Mouse (Mus musculus): ENCODE data around the gene Ccnf.

- TF ChIP-seq POLR2A (IDR thresholded peaks at IDR 0.05; ENCODE audit: control insufficient read depth, low read depth, low read length) (no peak), CTCF (IDR thresholded peaks at IDR 0.05; ENCODE audit: control insufficient read depth, insufficient read depth, insufficient replicate concordance, low read depth, low read length) (no peak)
Measured at GRCm38 (mm10) chr17:24236479-24236878, 14.8 kb downstream of the Ccnf start.

Data from testis, adult 2 months (tissue).